Comparison of ENCODE assay signal across 16 mouse cellular contexts in genomic region chr1:17825860-17826259, GRCm38 (mm10).
"Had no signal": no experiment of that assay in that cellular context is flagged by ENCODE, and none has a peak within 500 bp of the region (broad histone marks: within the 10 kb centered on the region; RNA-seq: fewer than 3 reads in every experiment).

No protein-coding gene starts in this region.

- H3K9ac ChIP-seq: neural tube, embryonic 13.5 days; neural tube, embryonic 15.5 days; stomach, embryonic 15.5 days had no signal

- DNase-seq: retina, postnatal 1 day; right cerebral cortex, adult 18-20 months; right cerebral cortex, postnatal 14 days; right cerebral cortex, postnatal 25 days; right cerebral cortex, postnatal 4 days; spleen, adult 18-20 months; thymus, adult 18-20 months; thymus, adult 2 months; thymus, postnatal 14 days; thymus, postnatal 25 days; thymus, postnatal 36 days; thymus, postnatal 4 days had no signal

- H3K27ac ChIP-seq: neural tube, embryonic 13.5 days; neural tube, embryonic 15.5 days; stomach, embryonic 15.5 days; stomach, postnatal 0 days had no signal

- H3K4me3 ChIP-seq: neural tube, embryonic 13.5 days; neural tube, embryonic 15.5 days; stomach, embryonic 15.5 days had no signal

- H3K9me3 ChIP-seq: neural tube, embryonic 13.5 days; neural tube, embryonic 15.5 days; stomach, embryonic 15.5 days had no signal

- H3K4me2 ChIP-seq: neural tube, embryonic 13.5 days; neural tube, embryonic 15.5 days; stomach, embryonic 15.5 days had no signal

- H3K4me1 ChIP-seq: neural tube, embryonic 13.5 days; neural tube, embryonic 15.5 days; stomach, embryonic 15.5 days had no signal

- H3K27me3 ChIP-seq: neural tube, embryonic 13.5 days; neural tube, embryonic 15.5 days; stomach, embryonic 15.5 days had no signal

- H3K36me3 ChIP-seq: neural tube, embryonic 13.5 days; neural tube, embryonic 15.5 days; stomach, embryonic 15.5 days had no signal
